Mouse (Mus musculus) central nervous system, embryonic 11.5 days (tissue): Measurements from ENCODE around the gene Apob. TPM values are rescaled to one million over a fixed set of nuclear protein-coding genes. Genes with fewer than 3 reads are reported as not detected.

Experiments used
- polyA plus RNA-seq: library from polyadenylated mRNA; depleted of rRNA; stranded (reverse); fragments of >200 nt; gene quantifications from 2 replicates; pipeline ENCODE4 v1.2.3, GENCODE M21; 2012; rRNA removed

Apob gene
- polyA plus RNA-seq, result 4.4 and 7.7 TPM in 2 replicates

DNA sequence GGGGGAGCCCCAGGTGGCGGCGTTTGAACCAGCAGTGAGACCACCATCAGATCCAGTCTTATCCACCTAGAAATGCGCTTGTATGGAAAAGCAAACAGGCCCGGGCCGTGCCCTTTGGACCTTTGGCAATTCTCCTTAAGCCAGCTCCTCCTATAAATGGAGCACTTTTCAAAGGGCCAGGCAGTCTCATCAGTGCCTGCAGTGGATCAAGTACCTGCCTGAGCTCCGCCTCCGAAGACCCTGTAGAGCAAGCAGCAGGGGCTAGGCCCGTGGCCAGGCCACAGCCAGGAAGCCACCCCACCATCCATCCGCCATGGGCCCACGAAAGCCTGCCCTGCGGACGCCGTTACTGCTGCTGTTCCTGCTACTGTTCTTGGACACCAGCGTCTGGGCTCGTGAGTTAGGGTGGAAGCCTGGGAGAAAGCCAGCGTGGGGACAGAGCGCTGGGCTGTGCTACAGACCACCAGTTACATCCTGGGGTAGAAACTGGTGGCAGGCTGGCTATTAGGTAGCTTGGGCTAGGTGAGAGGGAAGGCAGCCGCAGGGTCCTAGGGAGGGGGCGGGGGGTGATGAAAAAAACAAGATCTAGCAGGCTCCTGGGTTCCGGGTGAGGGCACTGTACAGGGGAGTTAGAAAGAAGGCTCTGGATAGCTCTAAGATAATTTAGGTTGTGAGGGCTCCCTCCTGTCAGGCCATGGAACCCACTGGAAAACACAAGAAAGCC, at the start of gene Apob:
TSS of gene Apob (plus strand) at position 183 of the 724 bp plus-strand sequence.

Other genes with a start within 250 kb of the Apob start
- gene Ldah, start 230.5 kb downstream of the Apob start, polyA plus RNA-seq, result 30.2 and 46.6 TPM in 2 replicates